Mouse (Mus musculus): ENCODE data around the gene Gm3752. TPM values are rescaled to one million over a fixed set of nuclear protein-coding genes. Genes with fewer than 3 reads are reported as not detected.
"Not testable (repeated sequence)": the region's sequence is repeated elsewhere in the genome, so short reads cannot be mapped to it uniquely, and the experiment has no call there.

Gm3752 gene
- 0.86 and 1.4 TPM in 2 replicates for polyA plus RNA-seq (2012; rRNA removed)
- polyA plus RNA-seq (2014; fragmentation: Nextera tagmentation; extraction: Ambion mirVana): 0.21 and 0.94 TPM in 2 replicates

DNA sequence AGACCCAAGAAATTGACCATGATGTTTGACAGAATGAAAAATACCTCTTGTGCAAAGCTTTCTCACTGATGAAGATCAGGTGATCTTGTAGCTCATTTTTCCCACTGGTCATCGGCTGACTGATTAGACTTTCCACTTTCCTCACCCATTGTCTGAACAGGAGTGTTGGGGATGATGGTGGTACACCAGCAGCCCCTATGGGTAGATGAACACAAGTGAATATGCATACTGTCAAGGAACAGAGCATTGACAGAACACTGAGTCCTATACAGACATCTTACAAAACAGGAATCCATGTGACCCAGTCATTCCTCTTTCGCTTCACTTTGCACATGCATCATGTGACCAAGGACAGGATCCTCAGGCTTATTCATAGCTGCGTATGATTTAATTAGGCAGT is at the start of gene Gm3752:
Gene Gm3752, minus strand, starts transcription at position 101 of the 400 bp plus-strand sequence.
- H3K36me3 ChIP-seq (ENCODE audit: control insufficient read depth, insufficient read depth, low read length); H3K9me3 ChIP-seq (ENCODE audit: control insufficient read depth, low read length); H3K9ac ChIP-seq (ENCODE audit: low read depth, low read length, severe bottlenecking); H3K4me2 ChIP-seq (replicated peaks; ENCODE audit: low read depth, low read length, severe bottlenecking); H3K27ac ChIP-seq (replicated peaks; ENCODE audit: low read depth, low read length); ATAC-seq (ENCODE audit: low FRiP score, low read depth); H3K4me3 ChIP-seq (replicated peaks; ENCODE audit: low read length); DNase-seq (ENCODE audit: low spot score); H3K27me3 ChIP-seq (ENCODE audit: control insufficient read depth, insufficient read depth, low read length); H3K4me1 ChIP-seq (ENCODE audit: control insufficient read depth, insufficient read depth, low read length): not testable (repeated sequence)
- WGBS: 89% methylated on average over 1 of the region's 3 CpGs

- H3K4me3 ChIP-seq (replicated peaks; ENCODE audit: low read length): peak overlapping the region; percentile 33
- H3K4me1 ChIP-seq (ENCODE audit: control insufficient read depth, insufficient read depth, low read length); ATAC-seq (ENCODE audit: low FRiP score, low read depth); H3K27me3 ChIP-seq (ENCODE audit: control insufficient read depth, insufficient read depth, low read length); H3K36me3 ChIP-seq (ENCODE audit: control insufficient read depth, insufficient read depth, low read length); H3K9ac ChIP-seq (ENCODE audit: low read depth, low read length, severe bottlenecking); H3K27ac ChIP-seq (replicated peaks; ENCODE audit: low read depth, low read length); H3K9me3 ChIP-seq (ENCODE audit: control insufficient read depth, low read length): not testable (repeated sequence)
- peak overlapping the region; percentile 43 for H3K4me2 ChIP-seq (replicated peaks; ENCODE audit: low read depth, low read length, severe bottlenecking)
- WGBS: 0% methylated on average over 13 of the region's 18 CpGs
- peak; percentile 1 for DNase-seq (ENCODE audit: low spot score)
These were observed 5.2 kb upstream of the Gm3752 start for GRCm38 (mm10) chr14:7488731-7489130.

- no CpG with 5 or more reads among the region's 2 CpGs for WGBS
- ATAC-seq (ENCODE audit: low FRiP score, low read depth): not testable (repeated sequence)
These were observed 32.7 kb downstream of the Gm3752 start, which contains the start of gene Gm3755 for GRCm38 (mm10) chr14:7450817-7451216. Gm3755 (minus strand) TSS chr14:7450917.

DNA sequence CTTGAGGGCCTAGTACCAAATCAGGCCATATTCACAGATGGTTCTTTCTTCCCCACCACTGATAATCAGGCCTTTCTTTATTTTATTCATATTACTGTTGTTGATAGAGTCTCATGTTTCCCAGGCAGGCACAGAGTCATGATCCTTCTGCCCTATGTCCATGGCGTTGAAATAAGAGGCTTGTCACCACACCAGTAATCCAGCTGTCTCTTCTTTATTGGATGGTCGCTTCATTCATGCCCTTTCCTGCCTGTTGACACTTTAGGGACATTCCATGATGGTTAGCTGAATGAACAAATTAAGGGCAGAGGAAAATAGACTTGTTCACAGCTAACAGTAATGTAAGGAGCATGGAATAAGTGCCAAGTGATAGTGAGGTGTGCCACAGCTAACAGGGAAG is 61.1 kb downstream of the Gm3752 start:
- H3K36me3 ChIP-seq (ENCODE audit: control insufficient read depth, insufficient read depth, low read length); DNase-seq (ENCODE audit: low spot score); H3K27me3 ChIP-seq (ENCODE audit: control insufficient read depth, insufficient read depth, low read length); H3K9ac ChIP-seq (ENCODE audit: low read depth, low read length, severe bottlenecking); H3K9me3 ChIP-seq (ENCODE audit: control insufficient read depth, low read length); H3K4me3 ChIP-seq (replicated peaks; ENCODE audit: low read length); H3K4me1 ChIP-seq (ENCODE audit: control insufficient read depth, insufficient read depth, low read length); ATAC-seq (ENCODE audit: low FRiP score, low read depth); H3K27ac ChIP-seq (replicated peaks; ENCODE audit: low read depth, low read length); H3K4me2 ChIP-seq (replicated peaks; ENCODE audit: low read depth, low read length, severe bottlenecking): not testable (repeated sequence)
- 76% methylated on average over 2 of the region's 2 CpGs for WGBS

More at GRCm38 (mm10) chr14:7450817-7451216, 32.7 kb downstream of the Gm3752 start, which contains the start of gene Gm3755:
- DNase-seq (ENCODE audit: low spot score); H3K9ac ChIP-seq (ENCODE audit: low read depth, low read length, severe bottlenecking); H3K4me3 ChIP-seq (replicated peaks; ENCODE audit: low read length); H3K27ac ChIP-seq (replicated peaks; ENCODE audit: low read depth, low read length); H3K27me3 ChIP-seq (ENCODE audit: control insufficient read depth, insufficient read depth, low read length); H3K36me3 ChIP-seq (ENCODE audit: control insufficient read depth, insufficient read depth, low read length); H3K9me3 ChIP-seq (ENCODE audit: control insufficient read depth, low read length); H3K4me1 ChIP-seq (ENCODE audit: control insufficient read depth, insufficient read depth, low read length); H3K4me2 ChIP-seq (replicated peaks; ENCODE audit: low read depth, low read length, severe bottlenecking): not testable (repeated sequence)

Other genes with a start within 250 kb of the Gm3752 start
- not detected in 2 replicates for gene Gm3727, start 219.0 kb downstream of the Gm3752 start, polyA plus RNA-seq (2012; rRNA removed)
- not detected in 2 replicates for gene Gm3727, start 219.0 kb downstream of the Gm3752 start, polyA plus RNA-seq (2014; fragmentation: Nextera tagmentation; extraction: Ambion mirVana)
- 1.4 and 1.6 TPM in 2 replicates for gene Gm3739, start 168.7 kb downstream of the Gm3752 start, polyA plus RNA-seq (2012; rRNA removed)
- 0.51 and 0.85 TPM in 2 replicates for gene Gm3739, start 168.7 kb downstream of the Gm3752 start, polyA plus RNA-seq (2014; fragmentation: Nextera tagmentation; extraction: Ambion mirVana)
- not detected in 2 replicates for gene Gm5797, start 151.4 kb downstream of the Gm3752 start, polyA plus RNA-seq (2012; rRNA removed)
- gene Gm5797, start 151.4 kb downstream of the Gm3752 start, polyA plus RNA-seq (2014; fragmentation: Nextera tagmentation; extraction: Ambion mirVana): not detected in 2 replicates
- gene Gm8374, start 118.6 kb downstream of the Gm3752 start, polyA plus RNA-seq (2012; rRNA removed): not detected in 2 replicates
- not detected in 2 replicates for gene Gm8374, start 118.6 kb downstream of the Gm3752 start, polyA plus RNA-seq (2014; fragmentation: Nextera tagmentation; extraction: Ambion mirVana)
- gene Gm3755, start 32.8 kb downstream of the Gm3752 start, polyA plus RNA-seq (2012; rRNA removed): not detected in 2 replicates
- not detected in 2 replicates for gene Gm3755, start 32.8 kb downstream of the Gm3752 start, polyA plus RNA-seq (2014; fragmentation: Nextera tagmentation; extraction: Ambion mirVana)
- 0.60 and 0.78 TPM in 2 replicates for gene Gm3558, start 84.8 kb upstream of the Gm3752 start, polyA plus RNA-seq (2012; rRNA removed)
- 0.41 and 0.96 TPM in 2 replicates for gene Gm3558, start 84.8 kb upstream of the Gm3752 start, polyA plus RNA-seq (2014; fragmentation: Nextera tagmentation; extraction: Ambion mirVana)
- not detected in 2 replicates for gene Gm10338, start 111.8 kb upstream of the Gm3752 start, polyA plus RNA-seq (2012; rRNA removed)
- gene Gm10338, start 111.8 kb upstream of the Gm3752 start, polyA plus RNA-seq (2014; fragmentation: Nextera tagmentation; extraction: Ambion mirVana): not detected in 2 replicates
- not detected in 2 replicates for gene Gm10128, start 160.2 kb upstream of the Gm3752 start, polyA plus RNA-seq (2012; rRNA removed)
- gene Gm10128, start 160.2 kb upstream of the Gm3752 start, polyA plus RNA-seq (2014; fragmentation: Nextera tagmentation; extraction: Ambion mirVana): not detected in 2 replicates

Measured in limb, embryonic 14.5 days (tissue).